11 mouse cellular contexts compared by ENCODE assay signal in genomic region chr16:43500132-43500853, GRCm38 (mm10).
DNase-seq lines count a peak whose midpoint lies in the region; ATAC-seq and TF ChIP-seq lines count a peak whose summit lies in the region.
"Had no signal": no experiment of that assay in that cellular context is flagged by ENCODE, and none has a peak within 500 bp of the region (broad histone marks: within the 10 kb centered on the region; RNA-seq: fewer than 3 reads in every experiment).

No protein-coding gene starts in this region.

- peaks cover 88% of the 10 kb centered on the region for H3K79me2 ChIP-seq in CH12.LX (replicated peaks; ENCODE audit: control insufficient read depth, extremely low read depth, insufficient read depth, poor library complexity, severe bottlenecking)

- TF ChIP-seq CTCF in CH12.LX (conservative IDR thresholded peaks at IDR 0.05 in 1 of 2, IDR thresholded peaks at IDR 0.05 in 1 of 2; ENCODE audit: low read depth in 2 of 2, low read length in 2 of 2), result no peak
- peak; percentile 40 for TF ChIP-seq CTCF in heart, postnatal 0 days (IDR thresholded peaks at IDR 0.05; ENCODE audit: low read depth)

- in situ Hi-C loops in CH12.LX (cut with MboI; ENCODE audit: low pct_ligation_motif_present, low pct_unique_long_range_greater_than_20kb, low sequenced_read_pairs), result loop anchor here (10.0 kb wide), 2 partner anchors 45 to 195 kb away; no protein-coding TSS in a partner anchor

- TF ChIP-seq POLR2A in CH12.LX (IDR thresholded peaks at IDR 0.05; ENCODE audit: low read depth, low read length), result 0 out of 2 replicates have a peak, but pooled peaks have one; percentile 40

- peak overlapping the region; percentile 79 for H3K4me2 ChIP-seq in CH12.LX (ENCODE audit: insufficient read depth, low read depth, poor library complexity, severe bottlenecking)
- no peak overlapping the region for H3K4me2 ChIP-seq in heart, postnatal 0 days (ENCODE audit: low read depth, low read length)
- H3K4me2 ChIP-seq: limb, embryonic 12.5 days had no signal

- H3K9ac ChIP-seq in CH12.LX (ENCODE audit: insufficient read depth, low read depth), result peak overlapping the region; percentile 99
- H3K9ac ChIP-seq in heart, postnatal 0 days (replicated peaks; ENCODE audit: low read depth, low read length), result no peak overlapping the region
- H3K9ac ChIP-seq: limb, embryonic 12.5 days had no signal

- H3K9me3 ChIP-seq in CH12.LX (replicated peaks; ENCODE audit: low read length), result no peaks in the 10 kb centered on the region
- no peaks in the 10 kb centered on the region for H3K9me3 ChIP-seq in heart, postnatal 0 days (replicated peaks; ENCODE audit: control insufficient read depth, low read length)
- H3K9me3 ChIP-seq: limb, embryonic 12.5 days had no signal

- no peak for TF ChIP-seq RAD21 in CH12.LX (IDR thresholded peaks at IDR 0.05; ENCODE audit: low read depth, low read length)

- H3K4me1 ChIP-seq in CH12.LX (ENCODE audit: control insufficient read depth in 1 of 2, insufficient read depth in 2 of 2), result peaks cover 29 to 65% of the 10 kb centered on the region in 2 experiments
- H3K4me1 ChIP-seq in heart, postnatal 0 days (ENCODE audit: control insufficient read depth, insufficient read depth), result peaks cover 23% of the 10 kb centered on the region

- H3K36me3 ChIP-seq in CH12.LX (replicated peaks in 1 of 2; ENCODE audit: control insufficient read depth in 1 of 2, insufficient read depth in 1 of 2, low read length in 1 of 2), result peaks cover 0 to 6% of the 10 kb centered on the region in 2 experiments
- no peaks in the 10 kb centered on the region for H3K36me3 ChIP-seq in heart, postnatal 0 days (replicated peaks; ENCODE audit: control insufficient read depth, insufficient read depth, low read length)
- H3K36me3 ChIP-seq: limb, embryonic 12.5 days had no signal

- peak; percentile 36 for DNase-seq in adrenal gland, postnatal 14 days
- DNase-seq in adrenal gland, postnatal 4 days (ENCODE audit: low spot score in 2 of 2), result no peak
- peak; percentile 56 to 59 for DNase-seq in heart, adult 9 months (ENCODE audit: low spot score in 2 of 2)
- DNase-seq in heart, adult 8-10 months (ENCODE audit: low spot score), result no peak
- no peak for DNase-seq in CH12.LX (ENCODE audit: extremely low read depth)
- peak; percentile 51 for DNase-seq in heart, postnatal 0 days (ENCODE audit: low spot score)
- DNase-seq in ovary, postnatal 14 days (ENCODE audit: low spot score), result no peak
- no peak for DNase-seq in frontal cortex, postnatal 25 days (ENCODE audit: low spot score in 2 of 2)
- DNase-seq: thymus, postnatal 4 days had no signal

- peak; percentile 78 for ATAC-seq in heart, postnatal 0 days (ENCODE audit: insufficient read depth, low read depth)

- peak overlapping the region; percentile 96 for H3K27ac ChIP-seq in CH12.LX (ENCODE audit: insufficient read depth, low read depth)
- H3K27ac ChIP-seq in heart, postnatal 0 days (ENCODE audit: low read depth), result peak overlapping the region; percentile 56
- H3K27ac ChIP-seq: limb, embryonic 12.5 days had no signal

- dilution Hi-C loops in CH12.LX (cut with MboI; ENCODE audit: extremely low pct_ligation_motif_present, extremely low pct_unique_long_range_greater_than_20kb, low sequenced_read_pairs), result no loop called here

- WGBS in heart, postnatal 0 days, result 43% methylated on average over 8 of the region's 8 CpGs

- H3K27me3 ChIP-seq in CH12.LX (replicated peaks), result no peaks in the 10 kb centered on the region
- no peaks in the 10 kb centered on the region for H3K27me3 ChIP-seq in heart, postnatal 0 days (ENCODE audit: control insufficient read depth, insufficient read depth, low read length)

- TF ChIP-seq EP300 in CH12.LX (IDR thresholded peaks at IDR 0.05; ENCODE audit: low read length), result no peak
- TF ChIP-seq EP300 in heart, postnatal 0 days (IDR thresholded peaks at IDR 0.05; ENCODE audit: low read depth), result no peak

- H3K4me3 ChIP-seq in CH12.LX (replicated peaks in 1 of 3; ENCODE audit: low read depth in 2 of 3, low read length in 2 of 3, poor library complexity in 1 of 3), result peak overlapping the region in 2 of 3 experiments; percentile 0 to 6
- H3K4me3 ChIP-seq in heart, postnatal 0 days (ENCODE audit: low read depth, low read length), result no peak overlapping the region
- H3K4me3 ChIP-seq: limb, embryonic 12.5 days; myocyte had no signal

TF ChIP-seq in CH12.LX, 34 proteins besides CTCF, POLR2A, EP300 and RAD21:
- TF ChIP-seq ZC3H11A (IDR thresholded peaks at IDR 0.05; ENCODE audit: low read depth, low read length) (no peak), USF2 (conservative IDR thresholded peaks at IDR 0.05; ENCODE audit: low read depth, low read length) (no peak), TBP (conservative IDR thresholded peaks at IDR 0.05; ENCODE audit: low read depth, low read length) (0 out of 2 replicates have a peak, but pooled peaks have one; percentile 20), MAZ (IDR thresholded peaks at IDR 0.05; ENCODE audit: low read depth, low read length) (no peak), TCF12 (IDR thresholded peaks at IDR 0.05; ENCODE audit: low read depth, low read length) (no peak)

Comparison
In these comparisons a context has a peak if more than half of its experiments do, and no peak if none do; other contexts are left out.
1. DNase-seq: peak in adrenal gland, postnatal 14 days (single experiment), heart, adult 9 months (2 of 2) and heart, postnatal 0 days (single experiment); none in adrenal gland, postnatal 4 days (0 of 2), heart, adult 8-10 months (single experiment), CH12.LX (single experiment), ovary, postnatal 14 days (single experiment) and frontal cortex, postnatal 25 days (0 of 2).